Mouse (Mus musculus) hematopoietic multipotent progenitor cell, adult 10-12 weeks (in vitro differentiated cells): ENCODE measurements around the gene Nod1. TPM values are rescaled to one million over a fixed set of nuclear protein-coding genes. Genes with fewer than 3 reads are reported as not detected.

Experiments
- polyA plus RNA-seq: library from polyadenylated mRNA; stranded (reverse); fragments of >175 nt; gene quantifications from 2 replicates; pipeline ENCODE4 v1.2.3, GENCODE M21; 2012; ENCODE audit warnings: low replicate concordance

Nod1 gene
- polyA plus RNA-seq: 31.9 and 55.7 TPM in 2 replicates

GRCm38 (mm10) chr6:54972111-54972928 lies at the start of gene Nod1:
Gene Nod1, minus strand, starts transcription at chr6:54972612.

GRCm38 (mm10) chr6:54992734-54993260 lies 20.4 kb upstream of the Nod1 start, which contains the start of gene Ggct:
Gene Ggct, minus strand, starts transcription at chr6:54992950.

Other genes with a start within 250 kb of the Nod1 start
- gene Znrf2, start 155.7 kb downstream of the Nod1 start, polyA plus RNA-seq: 30.3 and 172 TPM in 2 replicates
- 12.4 and 20.6 TPM in 2 replicates for gene Ggct, start 20.3 kb upstream of the Nod1 start, polyA plus RNA-seq
- gene Gars, start 65.4 kb upstream of the Nod1 start, polyA plus RNA-seq: 28.8 and 42.4 TPM in 2 replicates
- not detected in 2 replicates for gene Crhr2, start 160.4 kb upstream of the Nod1 start, polyA plus RNA-seq
- not detected in 2 replicates for gene Inmt, start 202.4 kb upstream of the Nod1 start, polyA plus RNA-seq
- 0.06 TPM in 1 of 2 replicates, not detected in the other for gene Mindy4, start 230.8 kb upstream of the Nod1 start, polyA plus RNA-seq